Mouse (Mus musculus) ES-E14 (cell line): ENCODE measurements at regions not wholly inside any gene's neighbourhood (a gene's known extent, or its start where the extent isn't known, plus 50 kb on each side); places are given as distances from the start of the nearest gene placed in this dataset.

Source experiments
- CHD2 ChIP-seq: IDR thresholded peaks from 2 replicates; pipeline ENCODE4 v1.6.1; 2014; ENCODE audit warnings: mild to moderate bottlenecking, low read depth, low read length, inconsistent platforms
- ZNF384 ChIP-seq: IDR thresholded peaks from 2 replicates; pipeline ENCODE4 v1.6.1; 2012; ENCODE audit warnings: low read depth, low read length, inconsistent platforms

DNA sequence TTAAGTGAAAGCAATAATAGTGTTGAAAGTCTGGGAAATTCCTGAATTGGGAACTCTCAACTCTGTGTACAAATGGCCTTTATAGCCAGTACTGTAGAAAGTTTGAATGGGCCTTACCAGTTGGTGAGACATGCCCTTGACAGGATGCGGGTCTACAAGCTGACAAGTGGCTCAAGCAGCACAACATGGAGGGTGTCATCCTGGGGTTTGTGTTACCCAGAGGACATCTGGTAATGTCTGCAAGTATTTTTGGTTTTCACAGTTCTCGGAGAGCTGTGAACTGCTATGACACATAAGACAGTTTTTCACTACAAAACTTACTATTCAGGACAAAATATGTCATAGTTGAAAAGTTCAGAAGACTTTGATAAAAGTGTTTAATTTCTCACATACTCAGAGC lies 525.7 kb upstream of the A1bg start:
- no peak for TF ChIP-seq ZNF384
- TF ChIP-seq CHD2, result no peak
